Mouse (Mus musculus): ENCODE measurements at regions not wholly inside any gene's neighbourhood (a gene's known extent, or its start where the extent isn't known, plus 50 kb on each side); places are given as distances from the start of the nearest gene placed in this dataset.

DNA sequence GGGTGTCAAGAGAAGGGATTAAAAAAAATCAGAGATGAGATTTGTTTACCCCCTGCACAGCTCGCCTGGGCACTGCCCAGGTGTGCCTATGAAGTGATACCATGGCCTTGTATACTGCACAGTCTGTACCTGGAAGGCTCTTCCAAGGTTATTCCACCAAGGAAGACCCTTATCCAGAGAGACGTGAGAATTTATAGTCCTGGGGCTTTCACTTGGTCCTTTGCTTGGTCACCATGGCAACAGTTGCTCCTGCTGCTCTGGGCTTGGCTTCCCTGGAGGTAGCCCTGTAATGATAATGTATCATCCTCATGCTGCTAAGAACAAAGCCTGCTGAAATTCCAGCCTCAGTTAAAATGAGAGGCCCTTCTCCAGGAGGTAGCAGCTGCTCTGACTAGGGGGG is 143.7 kb upstream of the 9630041A04Rik start:
- no peak for TF ChIP-seq UBTF (IDR thresholded peaks at IDR 0.05; ENCODE audit: borderline replicate concordance, insufficient read depth, low read depth, low read length)
- no peak for TF ChIP-seq SMC3 (IDR thresholded peaks at IDR 0.05; ENCODE audit: low read depth, low read length)
- TF ChIP-seq RAD21 (IDR thresholded peaks at IDR 0.05; ENCODE audit: low read depth, low read length), result no peak
- TF ChIP-seq CTCF (IDR thresholded peaks at IDR 0.05 in 2 of 3, conservative IDR thresholded peaks at IDR 0.05 in 1 of 3; ENCODE audit: control insufficient read depth in 1 of 3, insufficient read depth in 1 of 3, low read depth in 2 of 3, low read length in 3 of 3, poor library complexity in 1 of 3, severe bottlenecking in 1 of 3), result no peak
- TF ChIP-seq POLR2A (IDR thresholded peaks at IDR 0.05; ENCODE audit: control insufficient read depth in 1 of 2, insufficient read depth in 1 of 2, low read depth in 1 of 2, low read length in 2 of 2, poor library complexity in 1 of 2), result no peak
- no peak for TF ChIP-seq JUND (IDR thresholded peaks at IDR 0.05; ENCODE audit: low read depth, low read length)
- no peak for TF ChIP-seq TBP (IDR thresholded peaks at IDR 0.05; ENCODE audit: low read depth, low read length)
- TF ChIP-seq MEF2A (IDR thresholded peaks at IDR 0.05; ENCODE audit: extremely low read depth, insufficient replicate concordance, low read depth, low read length, poor library complexity, severe bottlenecking), result no peak
- TF ChIP-seq EP300 (IDR thresholded peaks at IDR 0.05; ENCODE audit: low read depth in 1 of 2, low read length in 2 of 2), result no peak
- no peak for TF ChIP-seq SIN3A (IDR thresholded peaks at IDR 0.05; ENCODE audit: low read length)
- TF ChIP-seq ZC3H11A (IDR thresholded peaks at IDR 0.05; ENCODE audit: low read depth, low read length), result no peak
- TF ChIP-seq USF2 (IDR thresholded peaks at IDR 0.05; ENCODE audit: borderline replicate concordance in 1 of 2, insufficient read depth in 1 of 2, low read depth in 1 of 2, low read length in 2 of 2), result no peak

All from MEL (cell line).